ENCODE assay signal across 26 mouse cellular contexts in the genomic region with DNA sequence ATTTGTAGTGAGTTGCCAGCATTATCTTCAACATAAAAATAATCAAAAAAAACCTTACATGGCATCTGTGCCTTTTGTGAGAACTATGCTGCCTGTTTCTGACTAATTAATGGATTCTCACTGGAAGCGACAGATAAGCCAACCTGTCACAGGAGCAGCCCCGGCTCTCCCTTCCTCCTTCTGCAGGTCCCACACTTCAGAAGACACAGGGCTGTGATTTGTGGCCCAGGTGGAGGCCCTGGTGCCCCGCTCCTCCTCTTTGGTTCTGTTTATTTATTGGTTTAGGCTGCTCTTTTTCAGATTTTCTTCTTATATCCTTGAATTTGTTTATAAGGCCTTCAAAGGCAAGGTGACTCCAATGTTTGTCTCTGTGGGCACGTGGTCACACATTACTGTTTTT.
"Had no signal": no experiment of that assay in that cellular context is flagged by ENCODE, and none has a peak within 500 bp of the region (broad histone marks: within the 10 kb centered on the region; RNA-seq: fewer than 3 reads in every experiment).

No protein-coding gene starts in this region.

- H3K4me1 ChIP-seq: embryonic facial prominence, embryonic 10.5 days; embryonic facial prominence, embryonic 12.5 days; embryonic facial prominence, embryonic 13.5 days; embryonic facial prominence, embryonic 15.5 days; forebrain, embryonic 10.5 days; forebrain, embryonic 12.5 days; forebrain, embryonic 13.5 days; forebrain, embryonic 15.5 days had no signal

- H3K36me3 ChIP-seq: embryonic facial prominence, embryonic 10.5 days; embryonic facial prominence, embryonic 12.5 days; embryonic facial prominence, embryonic 13.5 days; embryonic facial prominence, embryonic 15.5 days; forebrain, embryonic 10.5 days; forebrain, embryonic 12.5 days; forebrain, embryonic 15.5 days had no signal

- H3K27me3 ChIP-seq: embryonic facial prominence, embryonic 12.5 days; embryonic facial prominence, embryonic 13.5 days; embryonic facial prominence, embryonic 15.5 days; forebrain, embryonic 12.5 days; forebrain, embryonic 13.5 days; forebrain, embryonic 15.5 days had no signal

- H3K27ac ChIP-seq: embryonic facial prominence, embryonic 10.5 days; embryonic facial prominence, embryonic 12.5 days; embryonic facial prominence, embryonic 13.5 days; embryonic facial prominence, embryonic 15.5 days; forebrain, embryonic 10.5 days; forebrain, embryonic 12.5 days; forebrain, embryonic 13.5 days; forebrain, embryonic 15.5 days; gastrocnemius, adult 2 months had no signal

- H3K4me3 ChIP-seq: embryonic facial prominence, embryonic 10.5 days; embryonic facial prominence, embryonic 12.5 days; embryonic facial prominence, embryonic 13.5 days; embryonic facial prominence, embryonic 15.5 days; erythroblast, embryonic 14.5 days; forebrain, embryonic 10.5 days; forebrain, embryonic 12.5 days; forebrain, embryonic 13.5 days; forebrain, embryonic 15.5 days; gastrocnemius, adult 2 months had no signal

- DNase-seq: cerebellum, adult 18-20 months; cerebellum, adult 2 months; cerebellum, adult 8-10 months; cerebellum, adult 9-10 months; cerebellum, adult 9-11 months; cerebellum, postnatal 10 days; cerebellum, postnatal 14 days; cerebellum, postnatal 25 days; cerebellum, postnatal 36 days; embryo, embryonic 11 days; forebrain, postnatal 0 days; gastrocnemius, adult 2 months; gastrocnemius, postnatal 10 days; gastrocnemius, postnatal 14 days; gastrocnemius, postnatal 25 days; gastrocnemius, postnatal 36 days; heart, adult 11 months had no signal
